Mouse (Mus musculus): ENCODE measurements around the gene Bod1.

DNA sequence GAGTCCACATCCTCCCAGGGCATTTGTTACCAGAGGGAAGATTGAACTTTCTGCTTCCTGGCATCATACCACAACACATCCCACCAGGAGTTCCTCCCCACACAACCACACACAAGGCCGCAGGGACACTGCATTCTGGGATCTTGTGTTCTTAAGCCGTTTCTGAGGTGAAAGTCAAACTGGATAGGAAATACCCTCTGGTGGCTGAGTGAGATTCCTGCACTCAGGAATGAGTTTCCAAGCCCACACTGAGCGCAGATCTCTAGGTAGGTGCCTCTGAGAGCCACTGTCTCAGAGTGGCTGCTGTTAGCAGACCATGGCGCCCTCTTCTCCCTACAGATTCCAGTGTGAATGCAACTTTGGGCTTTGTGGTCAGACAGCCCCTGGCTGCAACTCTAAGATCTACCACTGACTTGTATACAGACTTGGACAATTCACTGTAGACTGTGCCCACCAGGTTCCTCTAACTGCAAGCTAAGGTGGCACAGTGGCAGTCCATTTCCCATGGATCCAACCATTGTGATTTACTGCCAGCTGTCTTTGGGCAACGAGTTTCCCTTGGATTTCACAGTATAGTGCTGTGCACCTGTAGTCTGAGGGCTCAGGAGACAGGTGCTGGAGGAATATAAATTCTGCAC lies 14.4 kb downstream of the Bod1 start:
- no peak for TF ChIP-seq POLR2A (IDR thresholded peaks at IDR 0.05; ENCODE audit: borderline replicate concordance, insufficient read depth, low read length)
- no peak for TF ChIP-seq CTCF (IDR thresholded peaks at IDR 0.05; ENCODE audit: borderline replicate concordance, insufficient read depth, low read depth, low read length)
